Mouse (Mus musculus): ENCODE results near the gene Mst1r.

Mst1r gene

DNA sequence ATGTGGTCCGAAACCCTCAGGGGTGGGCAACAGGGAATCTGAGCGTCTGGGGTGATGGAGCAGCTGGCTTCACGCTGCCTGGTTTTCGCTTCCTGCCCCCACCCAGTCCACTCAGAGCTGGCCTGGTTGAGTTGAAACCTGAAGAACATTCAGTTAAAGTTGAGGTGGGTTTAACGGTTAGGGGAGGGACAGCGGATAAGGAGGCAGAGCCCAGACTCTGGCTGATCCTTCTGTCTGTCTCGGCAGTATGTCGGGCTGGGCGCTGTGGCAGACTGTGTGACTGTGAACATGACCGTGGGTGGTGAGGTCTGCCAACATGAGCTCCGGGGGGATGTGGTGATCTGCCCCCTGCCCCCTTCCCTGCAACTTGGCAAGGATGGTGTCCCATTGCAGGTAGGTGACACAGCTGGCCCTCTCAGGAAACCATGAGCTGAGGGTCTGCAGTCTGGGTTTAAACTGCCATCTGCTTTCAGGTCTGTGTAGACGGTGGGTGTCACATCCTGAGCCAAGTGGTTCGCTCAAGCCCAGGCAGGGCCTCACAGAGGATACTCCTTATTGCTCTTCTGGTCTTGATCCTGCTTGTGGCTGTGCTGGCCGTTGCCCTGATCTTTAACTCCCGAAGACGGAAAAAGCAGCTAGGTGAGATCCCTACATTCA, 8.2 kb downstream of the Mst1r start:
- no peak for DNase-seq (ENCODE audit: low spot score)

DNA sequence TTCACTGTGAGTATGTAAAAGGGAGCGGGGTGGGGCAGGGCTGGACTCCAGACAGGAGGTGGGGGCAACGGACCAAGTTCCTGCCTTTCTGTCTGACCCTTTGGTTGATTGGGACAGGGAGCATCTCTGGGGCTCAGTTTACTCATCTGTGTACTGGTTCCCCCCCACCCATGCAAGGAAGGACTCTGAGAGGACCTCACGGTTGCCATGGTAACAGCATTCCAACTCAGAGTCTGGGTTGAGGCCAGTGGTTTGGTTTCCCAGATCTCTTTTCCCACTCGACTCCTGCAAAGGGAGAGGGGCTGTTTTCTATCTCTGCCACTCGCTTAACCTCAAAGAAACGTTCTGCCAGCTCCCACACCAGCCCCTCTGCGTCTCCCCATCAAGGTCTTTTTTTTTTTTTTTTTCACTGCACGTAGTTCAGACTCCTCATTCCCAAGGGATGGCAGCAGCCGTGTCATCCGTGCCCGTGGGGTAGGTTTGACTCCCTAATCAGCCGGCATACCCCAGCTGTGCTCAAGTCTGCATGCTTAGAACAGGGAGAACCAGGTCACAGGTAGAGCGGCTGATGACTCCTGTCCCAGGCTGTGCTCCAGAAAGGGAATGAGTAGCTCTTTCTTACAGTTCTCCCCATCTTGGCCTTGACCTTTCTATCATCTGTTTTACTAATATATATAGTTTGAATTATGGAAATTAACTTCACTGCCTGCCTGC, 11.4 kb downstream of the Mst1r start:
- DNase-seq (ENCODE audit: low spot score) = no peak

DNA sequence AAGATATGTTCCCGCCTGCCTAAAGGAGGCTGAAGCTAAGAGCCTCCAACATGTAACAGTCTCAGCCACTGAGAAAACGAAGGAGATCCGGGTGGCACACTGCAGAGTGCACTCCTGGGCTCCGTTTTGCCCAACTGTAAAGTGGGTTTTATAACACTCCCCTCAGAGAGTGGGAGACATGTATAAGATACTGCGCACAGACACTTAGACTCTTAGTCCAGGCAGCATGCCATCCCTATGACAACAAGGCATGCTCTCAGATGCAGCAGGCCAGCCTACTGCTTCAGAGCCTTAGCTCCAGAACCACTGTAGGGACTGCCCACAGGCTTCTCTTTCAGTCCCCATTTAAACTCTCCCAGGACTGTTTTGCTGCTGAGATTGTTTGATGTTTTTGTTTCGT, 12.2 kb downstream of the Mst1r start:
- no peak for DNase-seq (ENCODE audit: low spot score)

DNA sequence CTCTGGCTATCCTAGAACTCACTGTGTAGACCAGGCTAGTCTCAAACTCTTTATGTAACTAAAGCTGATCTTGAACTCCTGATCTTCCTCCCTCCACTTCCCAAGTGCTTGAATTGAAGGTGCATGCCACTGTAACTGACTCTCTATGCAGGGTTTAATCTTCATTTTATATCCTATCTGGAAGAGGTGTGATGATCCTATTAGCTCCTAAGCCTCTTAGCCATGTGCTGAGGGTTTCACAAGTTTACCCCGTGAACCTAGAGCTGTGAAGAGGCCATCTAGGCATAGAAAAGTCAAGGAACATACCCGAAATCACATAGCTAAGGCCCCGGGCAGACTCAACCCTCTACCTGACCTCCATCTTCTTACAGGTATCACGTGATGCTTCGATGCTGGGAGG, 12.8 kb downstream of the Mst1r start:
- no peak for DNase-seq (ENCODE audit: low spot score)

DNA sequence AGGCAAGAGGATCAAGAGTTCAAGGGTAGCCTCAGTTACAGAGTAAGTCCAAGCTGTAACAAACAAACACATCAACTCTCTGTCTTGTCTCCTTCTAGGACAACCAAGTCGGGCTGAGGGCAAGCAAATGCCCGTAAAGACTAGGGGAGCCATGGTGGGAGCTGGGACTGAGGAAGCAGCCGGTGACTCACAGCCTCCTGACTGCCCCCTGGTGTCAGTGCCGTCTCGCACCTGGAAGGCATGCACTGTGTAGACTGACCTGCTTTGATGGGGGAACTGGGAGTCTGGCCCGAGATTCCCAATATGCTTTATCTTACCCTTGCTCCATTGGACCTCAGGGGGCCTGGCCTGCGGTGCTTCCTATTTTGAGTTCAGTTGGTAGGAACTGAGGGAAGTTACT, 16.3 kb downstream of the Mst1r start:
- peak; percentile 58 for DNase-seq (ENCODE audit: low spot score)

DNA sequence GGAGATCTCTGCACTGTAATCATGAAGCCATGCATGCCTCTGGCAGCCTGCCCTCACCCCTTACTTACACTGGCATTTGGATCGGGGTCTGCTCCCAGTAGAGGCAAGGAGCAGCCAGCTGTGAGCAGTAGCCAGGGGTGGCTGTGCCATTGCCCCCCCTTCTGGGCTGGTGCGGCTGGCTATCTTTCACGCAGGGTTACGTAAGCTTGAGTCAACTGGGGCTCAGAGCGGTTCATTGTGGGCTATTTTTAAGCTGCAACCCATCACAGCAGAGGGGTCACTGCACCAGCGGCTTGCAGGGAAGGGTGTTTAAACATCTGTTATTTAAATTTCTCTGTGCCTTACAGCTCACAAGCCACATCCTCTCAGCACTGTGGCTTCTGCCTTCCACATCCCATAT, 17.3 kb downstream of the Mst1r start:
- DNase-seq (ENCODE audit: low spot score) = no peak

DNA sequence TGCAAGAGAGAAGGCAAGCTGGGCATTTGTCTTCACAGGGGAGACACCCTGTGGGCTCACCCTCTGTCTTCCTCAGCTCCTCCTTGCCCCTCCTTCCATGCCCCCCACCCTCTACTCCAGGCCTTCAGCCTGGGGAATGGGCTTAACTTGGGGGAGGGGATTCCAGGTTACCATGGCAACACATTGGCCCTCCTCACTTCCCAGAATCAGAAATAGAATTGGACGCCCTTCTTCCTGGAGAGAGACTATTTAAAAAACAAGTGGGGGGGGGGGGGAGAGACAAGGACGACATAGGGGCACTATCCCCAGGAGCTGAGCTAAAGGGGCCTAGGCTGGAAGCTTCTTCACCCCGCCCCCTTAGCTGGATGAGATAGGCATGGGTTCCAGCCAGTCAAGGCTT, 18.6 kb downstream of the Mst1r start:
- DNase-seq (ENCODE audit: low spot score) = no peak

DNA sequence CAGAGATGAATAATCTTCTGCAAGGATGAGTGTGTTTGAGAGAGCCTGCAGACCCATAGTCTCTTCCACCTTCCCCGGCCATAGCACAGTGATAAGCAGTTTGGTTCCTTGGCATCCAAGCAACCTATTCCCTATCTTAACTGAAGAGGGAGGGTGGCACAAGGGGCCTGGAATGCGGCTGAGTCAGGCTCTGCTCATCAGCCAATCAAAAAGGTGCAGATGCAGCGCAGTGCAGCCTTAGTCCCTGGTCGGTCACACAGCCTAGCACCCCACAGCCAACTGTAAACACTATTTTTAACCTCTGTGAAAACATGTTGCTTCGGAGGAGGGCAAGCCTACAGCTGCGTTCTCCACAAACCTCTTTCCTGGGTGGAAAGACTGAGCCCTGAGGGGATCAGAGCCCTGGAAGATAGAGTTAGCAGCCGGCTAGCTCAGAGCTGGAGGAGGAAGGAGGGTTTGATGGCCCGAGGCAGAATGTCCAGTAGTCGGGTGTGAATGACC, 20.3 kb downstream of the Mst1r start:
- no peak for DNase-seq (ENCODE audit: low spot score)

DNA sequence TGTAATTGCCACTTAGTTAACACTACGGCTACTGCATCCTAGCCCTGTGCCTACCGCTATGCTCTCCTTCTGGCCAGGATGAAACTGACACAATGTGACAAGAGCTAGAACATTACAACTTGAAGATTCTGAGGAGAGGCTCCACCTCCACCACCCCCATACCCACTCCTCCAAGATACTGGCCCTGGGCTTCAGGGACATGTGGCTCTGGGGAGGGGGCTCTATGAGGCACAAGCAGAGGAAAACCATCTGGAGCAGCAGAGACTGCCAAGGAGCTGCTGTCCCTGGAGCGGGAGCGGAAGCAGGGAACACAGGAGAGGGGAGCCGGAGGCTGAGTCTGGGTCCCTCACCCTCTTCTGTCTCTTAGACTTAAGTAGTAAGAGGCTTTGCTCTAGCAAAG, 21.1 kb downstream of the Mst1r start:
- DNase-seq (ENCODE audit: low spot score) = no peak

DNA sequence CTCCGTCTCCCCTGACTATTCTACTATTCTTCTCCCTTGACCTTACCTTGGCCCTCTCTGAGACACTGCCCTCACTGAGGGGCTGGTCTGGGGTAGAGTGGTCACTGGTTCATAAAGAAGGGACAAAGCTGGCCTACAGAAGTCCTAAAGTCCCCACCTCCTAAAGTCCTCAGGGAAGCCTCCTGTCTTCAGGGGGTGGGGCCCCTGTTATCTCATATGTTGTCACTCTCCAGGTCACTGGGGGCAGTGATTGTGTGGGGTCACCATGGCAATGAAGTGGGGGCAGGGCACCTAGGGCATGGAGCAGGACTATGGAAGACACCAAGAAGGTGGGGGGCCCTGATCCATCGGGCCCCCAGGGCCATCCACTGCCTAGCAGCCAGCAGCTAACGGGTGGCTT, 21.5 kb downstream of the Mst1r start, which contains the start of gene Actl11:
Actl11 (plus strand) TSS at position 301 of the 400 bp plus-strand sequence.
- no peak for DNase-seq (ENCODE audit: low spot score)

DNA sequence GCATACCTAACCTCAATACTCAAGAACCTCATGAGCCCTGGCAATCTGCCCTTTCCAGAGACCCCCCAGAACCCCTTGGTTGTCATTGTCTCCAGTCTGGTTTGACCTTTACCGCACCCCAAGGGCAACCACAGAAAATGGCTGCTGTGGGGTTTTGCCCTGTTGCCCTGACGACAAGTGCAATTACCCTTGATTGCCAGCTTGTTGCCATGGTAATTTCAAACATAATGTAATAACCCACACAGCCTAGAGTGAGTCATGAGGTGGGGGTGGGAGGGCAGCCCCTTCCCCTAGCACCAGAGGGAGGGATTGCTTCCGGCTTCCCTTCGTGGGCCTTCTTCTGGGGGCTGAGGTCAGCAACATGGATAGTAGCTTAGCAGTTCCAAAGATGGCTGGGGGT, 25.5 kb downstream of the Mst1r start:
- no peak for DNase-seq (ENCODE audit: low spot score)

DNA sequence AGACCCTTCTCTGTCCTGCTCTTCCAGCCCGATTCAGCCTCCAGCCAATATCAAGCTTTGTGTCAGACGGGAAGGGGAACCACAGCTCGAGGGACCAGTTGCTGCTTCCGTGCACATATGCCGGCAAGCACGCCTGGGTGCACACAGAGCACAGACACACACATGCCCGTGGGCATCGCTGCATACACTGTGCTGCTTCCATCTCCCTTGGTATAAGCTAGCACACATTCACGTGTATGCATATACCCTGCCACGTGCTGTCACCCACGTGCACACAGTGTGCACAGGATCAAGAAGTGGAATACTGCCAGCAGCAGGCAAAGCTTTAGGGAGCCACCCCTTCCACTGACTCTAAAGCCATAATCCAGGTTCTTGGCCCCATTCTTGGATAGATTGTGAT, 27.5 kb downstream of the Mst1r start:
- no peak for DNase-seq (ENCODE audit: low spot score)

DNA sequence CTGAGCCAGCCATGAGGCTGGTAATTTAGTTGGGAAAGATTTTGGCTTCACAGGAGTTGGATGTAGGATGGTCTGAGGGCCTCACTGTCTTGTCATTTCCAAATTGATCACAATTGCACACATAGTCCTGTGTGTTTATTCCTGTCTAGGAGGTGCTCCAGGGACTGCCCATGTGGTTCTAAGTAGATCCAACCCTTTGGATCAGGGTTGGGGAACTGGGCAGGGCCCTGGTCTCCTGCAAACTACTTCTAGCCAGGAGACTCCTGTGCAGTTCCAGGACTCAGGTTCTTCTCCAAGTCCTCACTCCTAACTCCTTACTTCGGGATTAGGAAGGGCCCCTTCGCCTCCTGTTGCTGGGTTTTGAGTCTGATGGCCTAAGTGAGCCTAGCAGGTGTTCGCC, 28.7 kb downstream of the Mst1r start, which contains the start of gene Camkv:
Camkv (plus strand) TSS at position 301 of the 400 bp plus-strand sequence.
- DNase-seq (ENCODE audit: low spot score) = no peak

DNA sequence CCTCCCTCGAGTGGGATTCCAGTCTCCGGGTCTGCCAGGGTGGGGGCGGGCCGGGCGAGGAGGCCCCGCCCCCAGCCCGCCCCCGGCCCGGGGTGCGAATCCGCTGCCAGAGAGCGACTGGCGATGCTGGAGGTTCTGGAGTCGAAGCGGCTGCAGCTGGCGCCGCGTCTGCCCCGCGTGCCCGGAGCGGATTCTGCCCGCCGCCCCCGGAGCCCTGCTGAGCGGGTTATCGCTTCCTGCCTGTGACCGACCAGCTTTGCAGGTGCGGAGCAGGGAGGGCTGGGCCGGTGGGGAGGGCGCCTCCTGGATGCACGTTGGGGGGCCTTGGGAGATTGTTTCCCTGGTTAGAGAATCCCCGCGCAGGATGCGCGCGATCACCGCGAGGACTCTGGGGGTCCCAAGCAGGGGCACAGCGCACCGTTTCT, 29.1 kb downstream of the Mst1r start:
- no peak for DNase-seq (ENCODE audit: low spot score)

DNA sequence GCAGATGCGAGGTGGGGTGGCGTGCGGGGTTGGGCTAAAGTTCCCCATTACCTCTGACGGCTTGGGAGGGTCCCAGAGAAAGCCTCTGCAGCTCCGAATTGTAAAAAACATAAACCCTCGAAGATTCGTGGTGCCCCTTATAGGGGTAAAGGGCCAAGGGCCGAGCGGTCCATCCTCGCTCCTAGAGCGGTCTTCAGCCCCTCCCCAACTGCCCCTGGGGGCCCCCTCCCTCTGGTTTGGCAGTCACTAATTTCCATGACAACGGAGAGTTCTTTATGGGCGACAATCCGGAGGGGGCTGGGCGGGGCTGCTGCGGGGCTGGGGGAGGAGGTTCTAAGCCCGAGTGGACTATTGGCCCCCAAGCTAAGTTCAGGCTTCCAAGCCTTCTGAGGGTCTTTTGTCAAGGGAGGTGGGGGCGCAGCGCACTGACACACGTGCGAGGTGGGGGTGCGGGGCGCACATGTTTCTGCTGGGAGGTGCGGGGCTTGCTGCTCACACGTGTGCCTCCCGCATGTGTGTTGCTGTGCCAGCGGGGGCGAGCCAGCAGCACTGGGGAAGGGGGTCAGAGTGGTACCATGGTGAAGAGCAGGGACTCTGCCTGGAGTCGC, 29.6 kb downstream of the Mst1r start:
- DNase-seq (ENCODE audit: low spot score) = no peak

DNA sequence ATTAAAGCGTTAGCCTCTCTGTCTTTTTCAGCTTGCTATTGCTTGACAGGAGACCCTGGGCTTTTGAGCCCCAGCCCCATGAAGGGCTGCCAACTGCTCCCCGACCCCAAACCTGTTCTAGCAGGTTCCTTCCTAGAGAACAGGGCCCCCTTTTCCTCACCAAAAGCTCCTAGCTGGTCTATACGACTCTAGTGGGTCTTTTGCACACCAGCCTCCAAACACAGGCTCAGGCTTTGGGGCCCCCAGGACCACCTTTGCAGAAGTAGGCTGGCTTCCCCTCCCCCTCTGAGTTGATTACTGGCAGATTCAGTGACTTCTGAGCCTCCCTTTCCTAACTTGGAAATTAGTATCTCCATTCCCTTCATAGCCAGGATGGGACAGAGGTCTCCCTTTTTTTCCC, 30.2 kb downstream of the Mst1r start:
- DNase-seq (ENCODE audit: low spot score) = no peak

DNA sequence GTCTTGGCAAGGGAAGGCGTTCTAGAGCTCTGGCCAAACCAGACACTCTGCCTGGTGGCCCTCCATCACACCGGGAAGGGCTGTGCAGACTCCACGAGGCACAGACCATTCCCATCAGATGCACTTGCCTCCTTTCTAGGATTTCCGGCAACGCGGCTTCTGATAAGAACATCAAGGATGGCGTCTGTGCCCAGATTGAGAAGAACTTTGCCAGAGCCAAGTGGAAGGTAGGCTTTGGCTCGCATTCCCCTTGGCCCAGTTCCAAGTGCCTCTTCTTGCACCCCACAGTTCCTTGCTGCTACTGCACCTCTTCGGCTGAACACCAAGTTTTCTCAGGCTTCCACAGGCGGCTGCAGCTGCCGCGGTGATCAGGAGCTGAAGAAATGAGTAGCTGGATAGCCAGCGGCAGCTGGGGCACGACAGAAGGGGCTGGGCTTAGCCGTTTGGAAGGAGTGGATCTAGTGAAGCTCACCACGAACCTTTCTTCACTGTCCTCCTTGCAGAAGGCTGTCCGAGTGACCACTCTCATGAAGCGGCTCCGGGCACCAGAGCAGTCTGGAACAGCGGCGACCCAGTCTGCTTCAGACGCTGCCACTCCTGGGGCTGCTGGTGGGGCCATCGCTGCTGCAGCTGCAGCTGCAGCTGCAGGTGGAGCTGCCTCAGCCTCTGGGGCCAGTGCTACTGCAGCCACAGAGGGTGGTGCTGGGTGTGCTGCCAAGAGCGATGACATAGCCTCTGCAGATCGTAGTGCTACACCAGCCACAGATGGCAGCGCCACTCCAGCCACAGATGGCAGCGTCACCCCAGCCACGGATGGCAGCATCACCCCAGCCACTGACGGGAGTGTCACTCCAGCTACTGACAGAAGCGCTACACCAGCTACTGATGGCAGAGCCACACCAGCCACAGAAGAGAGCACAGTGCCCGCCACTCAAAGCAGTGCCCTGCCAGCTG, 40.8 kb downstream of the Mst1r start:
- DNase-seq (ENCODE audit: low spot score) = no peak

DNA sequence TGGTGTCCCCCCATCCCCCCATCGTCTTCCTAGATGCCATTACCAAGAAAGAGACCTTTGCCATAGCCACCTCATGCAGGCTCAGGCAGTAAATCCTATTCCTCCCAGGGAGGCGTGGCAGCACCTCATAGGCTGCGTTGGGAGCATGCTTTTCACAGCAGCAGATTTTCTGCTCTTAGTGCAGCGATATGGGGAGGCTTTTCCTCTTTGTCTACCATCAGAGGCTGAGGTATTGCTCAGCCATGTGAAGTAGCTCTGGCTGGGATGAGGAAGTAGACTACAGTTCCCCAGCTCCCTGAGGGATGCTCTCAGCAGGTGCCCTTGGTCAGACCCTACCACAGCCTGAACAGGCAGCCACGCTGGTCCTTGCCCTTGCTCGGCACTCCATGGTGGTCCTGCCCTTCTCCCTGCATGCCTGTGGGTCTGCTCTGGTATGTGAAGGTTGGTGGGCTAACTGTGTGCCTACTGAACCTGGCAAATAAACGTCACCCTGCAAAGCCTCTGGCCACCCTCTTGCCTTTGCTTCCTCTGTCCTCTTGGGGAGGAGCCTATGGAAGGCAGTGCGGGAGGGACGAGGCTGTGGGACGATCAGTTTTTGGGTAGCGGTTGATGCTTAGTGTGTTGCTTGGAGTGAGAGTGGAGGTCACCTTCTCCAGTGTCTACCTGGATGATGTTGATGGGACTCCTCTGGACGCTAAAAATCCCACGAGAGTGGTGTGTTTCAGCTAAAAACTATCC, 42.7 kb downstream of the Mst1r start:
- DNase-seq (ENCODE audit: low spot score) = no peak

DNA sequence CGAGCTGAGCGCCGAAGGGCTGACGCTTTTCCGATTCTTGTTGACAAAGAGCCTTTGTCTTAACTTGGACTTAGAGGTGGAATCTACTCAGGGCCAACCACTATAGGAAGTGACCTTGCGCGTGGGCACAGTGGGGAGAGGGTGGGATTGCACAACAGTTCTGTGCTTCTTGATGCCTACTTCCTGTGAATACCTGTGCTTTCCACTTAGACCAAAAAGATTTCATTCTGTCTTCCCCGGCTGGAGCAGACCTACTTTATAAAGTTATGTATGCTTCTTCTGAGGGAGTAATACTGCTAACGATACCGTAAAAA, 43.2 kb downstream of the Mst1r start, which contains the start of gene Traip:
Traip (plus strand) TSS at position 215 of the 314 bp plus-strand sequence.
- no peak for DNase-seq (ENCODE audit: low spot score)

DNA sequence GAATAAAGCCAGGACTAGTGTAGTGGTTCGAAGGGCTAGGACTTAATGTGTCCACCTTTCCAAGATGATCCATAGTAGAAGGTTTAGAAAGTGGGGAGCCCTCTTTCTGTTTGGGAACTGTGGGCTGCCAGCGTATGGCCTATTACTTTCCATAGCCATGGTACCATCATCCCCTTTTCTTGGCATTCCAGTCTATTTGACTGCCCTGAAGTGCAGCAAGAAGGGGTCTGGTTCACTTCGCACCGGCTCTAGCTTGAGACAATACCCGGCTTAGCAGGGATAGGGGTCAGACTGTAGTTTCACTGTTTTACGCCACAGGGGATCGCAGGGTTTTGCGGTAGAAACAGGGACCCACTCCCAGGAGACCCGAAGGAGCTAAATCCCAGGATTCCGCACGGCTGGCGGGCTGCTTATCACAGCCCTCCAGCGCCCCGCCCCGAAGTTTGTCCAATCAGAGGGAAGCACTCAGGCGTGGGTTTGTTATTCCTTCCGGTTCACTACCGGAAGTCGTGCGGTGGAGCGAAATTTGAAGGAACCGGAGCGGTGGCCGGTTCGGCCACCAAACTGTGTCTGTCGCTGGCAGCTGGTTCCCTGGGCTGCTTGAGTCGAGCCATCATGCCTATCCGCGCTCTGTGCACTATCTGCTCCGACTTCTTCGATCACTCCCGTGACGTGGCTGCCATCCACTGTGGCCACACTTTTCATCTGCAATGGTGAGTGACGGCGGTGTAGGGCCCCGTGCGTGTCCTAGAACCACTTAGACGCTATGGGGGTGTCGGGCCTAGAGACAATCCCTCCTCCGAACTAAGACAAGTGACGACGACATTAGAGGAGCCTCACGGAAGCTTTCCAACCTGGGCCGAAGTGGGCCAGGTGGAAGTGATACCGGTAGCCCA, 44.0 kb downstream of the Mst1r start:
- peak; percentile 91 for DNase-seq (ENCODE audit: low spot score)

All from urinary bladder, postnatal 25 days (tissue).